Mouse (Mus musculus): ENCODE measurements around the gene Msx1. TPM values are rescaled to one million over a fixed set of nuclear protein-coding genes. Genes with fewer than 3 reads are reported as not detected.

Gene Msx1
- total RNA-seq, 2 experiments from 2014 or later, result 4.5 to 4.9 TPM

DNA sequence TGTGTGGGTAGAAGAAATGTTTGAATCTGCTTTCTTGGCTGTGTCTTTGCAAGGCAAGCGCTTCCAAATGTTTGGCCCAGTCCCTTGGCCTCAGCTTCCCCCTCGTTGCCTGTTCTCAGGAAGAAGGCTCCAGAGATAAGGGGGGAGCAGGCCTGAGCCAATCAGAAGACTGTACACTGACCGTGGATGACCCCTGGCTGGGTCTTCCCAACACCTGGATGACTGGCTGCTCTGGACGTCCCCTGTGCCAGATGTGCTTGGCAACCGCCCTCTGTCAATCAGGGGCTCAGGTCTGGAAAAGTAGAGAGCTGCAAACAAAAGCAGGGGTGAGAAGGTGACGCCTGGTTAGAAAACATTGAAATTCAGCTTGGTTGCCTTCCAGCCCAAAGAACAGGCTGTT is 27.1 kb downstream of the Msx1 start:
- DNase-seq (ENCODE audit: low spot score in 2 of 2), result no peak

DNA sequence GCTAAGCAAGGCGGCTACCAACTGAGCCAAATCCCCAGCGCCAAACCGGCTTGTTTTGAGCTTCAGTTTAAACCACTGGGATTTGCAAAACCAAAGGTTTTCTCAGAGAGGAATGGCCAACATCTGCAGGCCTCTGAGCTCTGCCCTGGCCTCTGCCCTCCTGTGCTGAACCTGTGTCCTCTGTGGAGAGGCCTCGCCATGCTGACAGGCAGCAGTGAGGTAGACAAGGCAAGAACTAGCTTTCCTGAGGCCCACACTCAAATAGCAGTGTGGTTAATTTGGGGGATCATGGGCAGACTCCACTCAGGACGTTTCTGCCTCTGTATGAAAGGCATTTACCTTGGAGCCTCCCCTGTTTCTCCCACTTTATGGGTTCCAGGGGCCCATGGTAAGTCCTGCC is 27.6 kb downstream of the Msx1 start:
- no peak for DNase-seq (ENCODE audit: low spot score in 2 of 2)

DNA sequence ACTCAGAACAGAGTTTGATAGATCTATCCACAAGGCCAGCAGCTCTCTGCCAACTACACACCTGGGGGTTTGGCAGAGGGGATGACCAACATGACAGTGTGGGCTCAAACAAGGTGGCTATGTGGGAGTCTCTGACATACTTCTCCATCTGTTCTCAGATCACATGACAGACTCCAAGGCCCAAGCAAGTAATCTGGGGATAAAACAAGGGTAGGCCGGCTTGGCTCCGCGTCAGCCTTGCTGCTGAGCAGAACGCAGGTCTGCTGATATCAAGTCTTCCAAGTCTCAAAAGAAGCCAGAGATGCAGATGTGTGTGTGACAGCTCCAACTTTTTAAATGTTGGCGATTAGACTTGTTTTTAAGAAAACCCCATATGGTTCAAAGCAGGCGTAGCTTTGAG is 28.7 kb downstream of the Msx1 start:
- no peak for DNase-seq (ENCODE audit: low spot score in 2 of 2)

DNA sequence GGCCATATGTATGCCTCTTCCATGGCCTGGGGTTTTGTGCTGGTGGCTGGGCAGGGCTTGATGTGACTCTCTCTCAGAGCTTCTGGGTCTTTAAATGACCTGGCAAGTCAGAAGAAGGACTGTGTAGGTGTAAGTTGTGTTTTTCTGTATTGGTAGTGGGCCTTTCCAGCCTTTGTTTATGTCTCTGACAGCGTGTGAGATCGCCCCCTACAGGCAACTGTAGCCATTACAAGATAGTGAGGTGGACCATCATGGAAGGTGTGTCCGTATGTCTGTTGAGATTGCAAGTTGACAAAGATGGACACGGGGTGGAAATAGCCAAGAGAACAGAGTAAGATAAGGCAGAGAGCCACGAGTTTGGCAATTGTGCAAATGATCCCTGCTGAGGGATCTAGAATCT is 32.2 kb downstream of the Msx1 start:
- no peak for DNase-seq (ENCODE audit: low spot score in 2 of 2)

DNA sequence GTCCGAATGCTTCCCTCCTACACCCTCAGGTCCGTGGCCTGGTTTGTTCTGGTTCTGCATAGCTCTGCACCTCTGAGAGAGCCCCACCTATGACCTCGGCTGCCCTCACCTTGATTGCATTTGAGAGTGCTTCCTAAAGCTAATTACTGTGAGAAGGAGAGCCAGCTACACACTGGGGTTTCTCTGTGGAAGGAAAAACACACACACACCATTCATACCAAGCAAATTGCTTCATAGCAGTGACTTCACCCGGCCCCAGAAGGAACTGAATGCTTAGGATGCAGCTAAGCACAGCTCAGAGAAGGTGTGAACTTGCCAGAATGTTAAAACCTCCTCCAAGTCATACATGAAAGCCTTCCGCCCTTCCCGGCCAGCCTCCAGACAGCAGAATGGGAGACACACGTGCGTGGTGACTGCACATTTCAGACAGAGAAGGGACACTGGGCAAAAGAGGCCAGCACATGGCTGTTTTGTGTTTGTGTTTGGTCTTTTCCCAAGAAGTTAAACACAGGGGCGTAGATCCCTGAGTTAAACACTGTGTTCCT is 39.5 kb downstream of the Msx1 start:
- no peak for DNase-seq (ENCODE audit: low spot score in 2 of 2)

DNA sequence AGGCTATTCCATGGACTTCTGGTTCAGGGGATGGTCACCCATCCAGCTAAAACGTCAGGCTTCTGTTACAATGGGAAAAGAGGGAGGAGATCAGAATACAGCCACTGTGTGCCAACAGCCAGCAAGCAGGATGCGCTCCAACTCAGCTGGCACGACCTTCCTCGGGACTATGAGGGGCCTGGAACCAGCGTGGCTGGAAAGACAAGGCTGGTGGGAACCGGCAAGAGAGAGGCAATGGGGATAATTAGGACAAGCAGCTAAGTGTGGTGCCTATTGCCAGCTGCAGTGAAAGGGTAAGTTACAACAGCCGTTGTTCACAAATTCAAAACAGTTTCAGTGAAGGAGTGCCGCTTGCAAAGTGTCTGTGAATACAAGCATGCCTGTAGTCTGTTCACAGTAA is 41.1 kb downstream of the Msx1 start:
- DNase-seq (ENCODE audit: low spot score in 2 of 2), result peak in 1 of 2 experiments; percentile 3

DNA sequence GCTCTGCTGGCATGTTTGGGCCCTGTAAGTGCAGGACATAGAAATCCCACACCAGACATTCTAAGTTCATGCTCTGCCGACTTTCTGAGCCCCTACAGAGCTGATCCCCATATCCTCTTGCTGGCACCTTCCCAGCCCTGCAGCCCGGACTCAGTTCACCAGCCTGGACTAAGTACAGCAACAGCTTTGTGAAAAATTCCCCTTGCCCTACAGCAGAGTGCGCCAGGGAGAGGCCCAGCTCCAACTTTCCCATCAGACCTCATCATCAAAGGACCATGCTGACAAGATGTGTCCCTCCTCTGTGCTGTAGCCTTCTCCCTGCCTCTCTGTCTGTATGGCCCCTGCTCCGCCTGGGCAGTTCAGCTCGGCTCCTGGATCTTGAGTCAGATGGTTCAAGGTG is 48.7 kb downstream of the Msx1 start:
- DNase-seq (ENCODE audit: low spot score in 2 of 2), result no peak

DNA sequence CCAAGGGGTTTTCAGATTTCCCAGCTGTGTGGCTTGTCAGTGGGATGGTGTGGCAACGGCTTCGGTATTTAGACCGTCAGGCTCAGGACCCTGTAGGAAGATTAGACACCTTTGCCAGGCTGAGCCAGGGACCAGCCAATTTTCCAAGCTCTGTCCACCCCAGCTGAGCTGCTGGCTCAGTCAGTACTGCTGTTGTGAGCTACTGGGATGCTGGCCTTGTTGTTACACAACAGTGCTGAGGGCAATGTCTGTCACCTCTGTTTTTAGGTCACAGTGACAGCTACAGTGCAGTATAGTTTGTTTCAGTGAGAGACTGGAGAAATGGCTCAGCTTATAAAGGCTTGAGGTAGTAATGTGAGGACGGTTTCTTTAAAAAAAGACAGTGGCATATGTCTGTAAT is 50.4 kb downstream of the Msx1 start:
- no peak for DNase-seq (ENCODE audit: low spot score in 2 of 2)

DNA sequence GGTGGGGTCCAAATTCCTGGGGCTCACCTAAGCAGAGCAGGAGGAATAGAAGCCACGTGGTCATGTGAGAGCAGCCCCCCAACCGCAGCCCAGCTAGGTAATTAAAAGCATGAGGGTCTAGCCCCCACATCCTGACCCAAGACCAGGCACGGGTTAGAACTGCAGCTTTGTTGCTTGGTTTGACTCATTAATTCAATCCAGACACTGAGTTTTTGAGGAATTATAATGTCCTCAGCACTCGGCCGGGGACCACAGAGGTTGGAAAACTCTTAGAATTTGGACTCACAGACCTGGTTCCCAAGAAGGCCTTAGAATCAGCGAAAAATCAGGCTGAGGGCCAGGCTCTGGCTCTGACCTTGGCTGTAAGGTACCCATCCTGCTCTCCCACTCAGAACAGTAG is 53.5 kb downstream of the Msx1 start:
- no peak for DNase-seq (ENCODE audit: low spot score in 2 of 2)

Other genes with a start within 250 kb of the Msx1 start
- 1 to 10 TPM; 2.1 to 2.4 TPM for gene Stk32b, start 107.4 kb downstream of the Msx1 start, total RNA-seq (2021)
- gene Cytl1, start 89.1 kb downstream of the Msx1 start, total RNA-seq (2021), result 1 to 10 TPM in 1 of 2 experiments, under 1 TPM in 1; 0.77 to 2.7 TPM
- gene Stx18, start 214.2 kb upstream of the Msx1 start, total RNA-seq (2021), result 10 to 100 TPM; 35.8 to 36.7 TPM